Mouse (Mus musculus): Measurements from ENCODE around the gene Tenm3. TPM values are rescaled to one million over a fixed set of nuclear protein-coding genes. Genes with fewer than 3 reads are reported as not detected.

The Tenm3 gene
- polyA plus RNA-seq, 1 experiment, result 3.1 TPM

GRCm38 (mm10) chr8:48579732-48580131 lies 264.0 kb downstream of the Tenm3 start:
- DNase-seq (ENCODE audit: low read depth), result no peak

GRCm38 (mm10) chr8:48579144-48579543 lies 264.6 kb downstream of the Tenm3 start:
- DNase-seq (ENCODE audit: low read depth), result no peak

GRCm38 (mm10) chr8:48572941-48573340 lies 270.8 kb downstream of the Tenm3 start:
- DNase-seq (ENCODE audit: low read depth), result no peak

GRCm38 (mm10) chr8:48572345-48572744 lies 271.4 kb downstream of the Tenm3 start:
- DNase-seq (ENCODE audit: low read depth), result no peak

GRCm38 (mm10) chr8:48568608-48569007 lies 275.1 kb downstream of the Tenm3 start:
- DNase-seq (ENCODE audit: low read depth), result no peak

GRCm38 (mm10) chr8:48567929-48568607 lies 275.7 kb downstream of the Tenm3 start:
- DNase-seq (ENCODE audit: low read depth), result no peak

GRCm38 (mm10) chr8:48560227-48560626 lies 283.5 kb downstream of the Tenm3 start:
- DNase-seq (ENCODE audit: low read depth), result no peak

- no peak for DNase-seq (ENCODE audit: low read depth)
These were observed 288.1 kb downstream of the Tenm3 start for GRCm38 (mm10) chr8:48555546-48556141.

- no peak for DNase-seq (ENCODE audit: low read depth)
These were observed 288.8 kb downstream of the Tenm3 start for GRCm38 (mm10) chr8:48554762-48555545.

- DNase-seq (ENCODE audit: low read depth), result no peak
These were observed 289.9 kb downstream of the Tenm3 start for GRCm38 (mm10) chr8:48553791-48554288.

GRCm38 (mm10) chr8:48552306-48552705 lies 291.4 kb downstream of the Tenm3 start:
- no peak for DNase-seq (ENCODE audit: low read depth)

- DNase-seq (ENCODE audit: low read depth), result no peak
These were observed 292.4 kb downstream of the Tenm3 start for GRCm38 (mm10) chr8:48551370-48551769.

- DNase-seq (ENCODE audit: low read depth), result no peak
These were observed 294.8 kb downstream of the Tenm3 start for GRCm38 (mm10) chr8:48548908-48549307.

- no peak for DNase-seq (ENCODE audit: low read depth)
These were observed 298.1 kb downstream of the Tenm3 start for GRCm38 (mm10) chr8:48545631-48546030.

- no peak for DNase-seq (ENCODE audit: low read depth)
These were observed 298.9 kb downstream of the Tenm3 start for GRCm38 (mm10) chr8:48544840-48545239.

GRCm38 (mm10) chr8:48542141-48542540 lies 301.6 kb downstream of the Tenm3 start:
- DNase-seq (ENCODE audit: low read depth), result no peak

GRCm38 (mm10) chr8:48540894-48541293 lies 302.9 kb downstream of the Tenm3 start:
- DNase-seq (ENCODE audit: low read depth), result no peak

GRCm38 (mm10) chr8:48535833-48536232 lies 307.9 kb downstream of the Tenm3 start:
- DNase-seq (ENCODE audit: low read depth), result no peak

- DNase-seq (ENCODE audit: low read depth), result no peak
These were observed 312.0 kb downstream of the Tenm3 start for GRCm38 (mm10) chr8:48531795-48532194.

- no peak for DNase-seq (ENCODE audit: low read depth)
These were observed 312.7 kb downstream of the Tenm3 start for GRCm38 (mm10) chr8:48530916-48531570.

GRCm38 (mm10) chr8:48527418-48527817 lies 316.3 kb downstream of the Tenm3 start:
- DNase-seq (ENCODE audit: low read depth), result no peak

- DNase-seq (ENCODE audit: low read depth), result no peak
These were observed 321.1 kb downstream of the Tenm3 start for GRCm38 (mm10) chr8:48522536-48523123.

All from gonadal fat pad, adult 2 months (tissue).